Mouse (Mus musculus) adrenal gland, adult 2 months (tissue): ENCODE data around the gene Pard3. TPM values are rescaled to one million over a fixed set of nuclear protein-coding genes. Genes with fewer than 3 reads are reported as not detected.
A peak's percentile ranks its signal among the peaks of the same experiment; 100 is the strongest.

ENCODE experiments used
- DNase-seq: peaks from one replicate; pipeline ENCODE4 v3.0.0; 2021
- long read RNA-seq: library from polyadenylated mRNA; stranded (forward); transcript quantifications from one replicate; pipeline ENCODE4 v2.0.0, GENCODE M21; 2021
- polyA plus RNA-seq: library from polyadenylated mRNA; depleted of rRNA; stranded (reverse); fragments of >200 nt; gene quantifications from 2 replicates; pipeline ENCODE4 v1.2.3, GENCODE M21; 2012; rRNA removed
- total RNA-seq, 2 experiments: library from RNA; stranded (reverse); gene quantifications; 2 replicates each; pipeline ENCODE4 v1.2.3; 2021

Pard3 gene
- 10 to 100 TPM; 31.4 to 45.4 TPM for total RNA-seq
- 39.0 and 56.9 TPM in 2 replicates for polyA plus RNA-seq
- long read RNA-seq, full-length matches to known transcripts = 2 of 16 reads
- long read RNA-seq, partial matches to known transcripts = 4 of 16 reads
- long read RNA-seq, other reads (novel, unspliced or antisense) = 10 of 16 reads

DNA sequence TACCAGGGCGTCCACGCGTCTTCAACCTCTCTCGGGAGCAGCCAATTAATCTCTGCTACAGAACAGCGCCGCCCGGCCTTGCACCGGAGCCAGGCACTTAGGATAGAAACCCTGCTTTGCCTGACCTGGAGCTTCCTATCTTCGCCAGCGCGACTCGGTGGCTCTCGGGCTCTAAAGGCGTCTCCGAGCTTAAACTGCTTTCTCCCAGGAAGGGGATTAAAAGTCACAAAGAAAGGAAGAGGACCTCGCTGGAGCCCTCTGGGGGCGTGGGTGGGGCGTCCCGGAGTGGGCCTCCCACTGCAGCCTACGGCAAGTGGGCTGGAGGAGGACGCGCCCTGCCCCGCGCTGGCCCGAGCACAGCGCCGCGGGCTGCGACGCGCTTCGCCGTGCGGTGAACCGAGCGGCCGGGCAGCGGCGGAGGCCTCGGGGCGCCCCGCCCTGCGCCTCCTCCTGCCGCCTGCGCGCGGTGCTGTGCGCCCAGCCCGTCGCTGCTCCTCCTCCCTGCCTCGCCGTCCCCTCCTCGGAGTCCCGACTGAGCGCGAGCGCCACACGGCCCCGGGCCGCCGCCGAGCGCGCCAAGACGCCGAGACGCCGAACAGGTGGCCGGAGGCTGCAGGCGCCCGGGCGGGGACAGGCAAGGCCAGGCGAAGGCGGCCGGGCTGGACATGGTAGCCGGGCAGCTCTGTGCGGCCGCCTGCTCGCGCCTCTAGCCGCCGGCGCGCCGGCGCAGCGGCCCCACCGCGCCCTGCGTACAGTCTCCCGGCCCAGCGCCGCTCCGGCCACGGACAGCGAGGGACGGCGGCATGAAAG, at the start of gene Pard3:
Gene Pard3 (plus strand): TSS at position 343 of the 810 bp plus-strand sequence.
- peak; percentile 92 for DNase-seq

DNA sequence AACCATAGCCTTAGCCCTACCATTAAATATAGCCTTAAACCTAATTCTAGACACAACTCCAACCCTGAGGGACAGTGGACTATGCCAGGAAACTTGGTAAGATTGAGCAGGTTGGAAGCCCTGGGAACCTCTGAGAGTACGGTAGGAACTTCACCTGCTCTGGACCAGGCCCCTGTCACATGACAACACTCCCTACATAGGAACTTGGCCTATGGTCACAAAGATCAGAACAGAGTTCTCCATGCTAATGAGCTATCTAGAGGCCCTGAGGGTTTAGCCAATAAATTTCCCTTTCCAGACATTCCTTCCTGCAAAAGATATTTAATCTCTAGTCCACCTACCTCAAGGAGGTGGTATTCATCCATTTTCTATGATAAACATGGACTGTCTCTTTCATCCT, 41.9 kb upstream of the Pard3 start:
- DNase-seq = no peak

DNA sequence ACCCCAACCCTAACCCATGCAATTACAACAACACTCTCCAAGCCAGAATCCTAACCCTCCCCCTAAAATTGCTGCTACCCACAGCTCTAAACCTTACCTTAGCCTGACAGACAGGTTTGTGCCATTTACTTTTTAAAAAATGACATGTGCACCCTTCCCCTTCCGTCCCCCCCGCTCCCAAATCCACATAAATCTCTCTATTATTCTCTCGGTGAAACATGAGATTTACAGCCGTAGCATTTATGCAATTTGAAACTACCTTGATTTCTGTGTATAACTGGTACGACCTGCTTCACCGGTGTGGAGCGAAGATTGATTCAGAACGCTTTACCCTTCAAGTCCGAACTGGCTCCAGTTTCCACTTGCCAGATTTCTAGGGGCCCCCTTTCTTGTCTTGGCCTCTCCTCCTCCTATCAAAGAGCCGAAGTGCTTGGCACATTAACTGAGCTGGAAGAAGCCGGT, 38.4 kb upstream of the Pard3 start:
- no peak for DNase-seq

DNA sequence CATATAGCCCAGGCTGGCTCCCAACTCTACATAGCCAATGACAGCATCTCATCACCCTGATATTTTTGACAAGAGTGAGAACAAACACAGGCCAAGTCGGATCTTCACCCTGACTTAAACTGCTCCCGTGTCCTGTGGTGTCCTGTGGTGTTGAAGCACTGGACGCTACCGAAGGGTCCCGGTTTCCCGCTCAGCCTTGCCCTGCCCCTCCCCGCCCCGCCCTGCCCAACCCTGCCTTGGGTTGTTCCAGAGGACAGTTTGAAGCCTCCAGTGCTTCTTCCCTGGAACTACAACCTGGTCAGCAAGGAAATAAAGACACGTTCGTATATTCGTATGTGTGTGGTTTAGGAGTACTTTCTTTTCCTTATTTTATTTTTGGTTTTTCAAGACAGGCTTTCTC, 37.9 kb upstream of the Pard3 start:
- DNase-seq = no peak

DNA sequence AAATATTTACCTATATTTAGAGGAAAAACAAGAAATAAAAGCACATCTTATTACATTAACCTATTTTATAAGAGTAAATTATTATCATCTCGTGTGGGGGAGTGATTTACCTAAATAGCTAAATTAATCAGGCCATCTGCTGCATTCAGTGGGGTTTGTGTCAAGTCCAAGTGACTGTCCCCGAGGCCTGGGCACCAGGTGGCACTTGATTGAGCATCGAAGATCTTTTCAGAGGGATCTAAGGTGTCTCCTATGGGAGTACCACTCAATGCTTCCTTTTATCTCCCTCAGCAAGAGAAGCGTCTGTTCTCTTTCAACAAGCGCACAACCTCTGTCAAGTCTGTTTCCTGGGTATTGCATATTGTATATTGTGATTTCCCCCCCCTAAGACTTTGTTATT, 32.2 kb upstream of the Pard3 start:
- no peak for DNase-seq

DNA sequence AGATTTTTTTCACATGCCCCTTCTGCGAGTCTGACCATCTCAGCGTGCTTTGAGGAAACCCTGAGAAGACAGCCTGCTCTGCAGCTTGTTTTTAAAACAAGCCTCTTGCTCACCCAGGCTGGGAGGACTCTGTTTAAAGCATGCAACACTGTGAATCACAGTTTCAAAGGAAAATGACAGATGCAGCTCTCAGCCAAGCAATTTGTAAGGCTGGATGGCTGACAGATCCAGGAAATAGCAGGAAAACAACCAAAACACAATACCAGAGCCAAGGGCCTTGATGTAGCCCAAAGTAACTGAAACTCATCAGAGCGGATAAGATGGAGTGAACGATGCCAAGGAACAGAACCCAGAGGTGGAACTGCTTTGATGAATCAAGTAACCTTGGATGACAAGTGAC, 24.8 kb upstream of the Pard3 start:
- no peak for DNase-seq

DNA sequence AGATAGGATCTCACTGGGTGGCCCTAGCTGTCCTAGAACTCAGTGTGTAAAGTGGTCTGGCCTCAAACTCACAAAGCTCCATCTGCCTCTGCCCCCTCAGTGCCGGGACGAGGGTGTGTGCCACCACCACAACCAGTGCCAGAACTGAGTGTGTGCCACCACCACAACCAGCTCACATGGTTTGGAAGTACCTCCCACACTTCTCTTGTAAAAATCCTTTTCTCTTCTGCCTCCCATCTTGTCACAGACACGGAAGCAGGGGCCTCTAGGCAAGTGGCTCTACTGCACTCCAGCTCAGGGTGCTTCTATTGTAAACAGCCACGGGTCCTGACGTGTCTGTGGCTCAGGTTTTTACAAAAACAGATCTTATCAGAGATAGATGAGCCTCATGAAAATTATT, 13.7 kb upstream of the Pard3 start:
- no peak for DNase-seq

DNA sequence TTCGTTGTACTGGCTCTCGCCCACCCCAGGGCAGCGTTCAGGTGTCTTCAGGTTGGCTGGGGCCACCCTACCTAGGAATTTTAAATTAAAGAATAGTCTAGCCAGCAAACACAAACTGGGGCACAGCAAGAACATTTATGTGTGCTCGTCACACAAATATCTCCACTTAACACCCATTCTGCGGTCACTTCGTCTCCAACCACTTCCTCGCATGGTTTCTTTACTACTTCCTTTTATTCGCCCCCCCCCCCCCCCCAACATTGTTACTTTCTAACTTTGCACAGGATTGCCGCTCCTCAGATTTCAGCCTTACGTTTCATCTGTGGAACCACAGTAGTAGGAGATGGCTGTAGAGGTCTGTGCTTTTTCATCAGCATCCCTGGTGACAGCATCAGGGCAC, 11.6 kb upstream of the Pard3 start:
- no peak for DNase-seq

DNA sequence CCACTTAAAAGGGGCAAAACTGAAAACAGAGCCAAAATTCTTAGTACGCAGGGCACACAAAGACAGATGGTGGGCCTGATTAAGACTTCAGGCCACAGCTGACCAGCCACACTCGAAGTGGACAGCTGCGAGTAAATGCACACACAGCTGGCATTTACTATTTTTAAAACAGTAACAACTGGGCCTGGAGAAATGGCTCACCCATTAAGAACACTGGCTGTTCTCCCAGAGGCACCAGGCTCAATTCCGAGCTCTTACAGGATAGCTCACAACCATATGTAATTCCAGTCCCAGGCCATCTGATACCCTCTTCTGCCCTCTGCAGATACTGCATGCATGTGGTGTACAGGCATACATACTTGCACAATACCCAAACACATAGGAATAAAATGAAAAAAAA, 8.6 kb upstream of the Pard3 start:
- DNase-seq = no peak

DNA sequence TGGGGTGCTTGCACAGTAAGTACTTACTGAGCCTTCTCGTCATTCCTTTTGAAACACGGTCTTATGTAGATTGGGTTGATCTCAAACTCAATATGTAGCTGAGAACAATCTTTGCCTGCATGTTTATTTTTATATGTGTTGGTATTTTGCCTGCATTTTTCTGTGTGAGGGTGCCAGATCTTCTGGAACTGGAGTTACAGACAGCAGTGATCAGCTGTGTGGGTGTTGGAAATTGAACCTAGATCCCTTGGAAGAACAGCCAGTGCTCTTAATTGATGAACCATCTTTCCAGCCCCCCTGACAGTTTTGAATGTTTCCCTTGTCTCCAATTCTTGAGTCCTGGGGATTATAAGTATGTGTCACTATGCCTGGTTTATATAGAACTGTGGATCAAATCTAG, 4.9 kb upstream of the Pard3 start:
- DNase-seq = no peak

DNA sequence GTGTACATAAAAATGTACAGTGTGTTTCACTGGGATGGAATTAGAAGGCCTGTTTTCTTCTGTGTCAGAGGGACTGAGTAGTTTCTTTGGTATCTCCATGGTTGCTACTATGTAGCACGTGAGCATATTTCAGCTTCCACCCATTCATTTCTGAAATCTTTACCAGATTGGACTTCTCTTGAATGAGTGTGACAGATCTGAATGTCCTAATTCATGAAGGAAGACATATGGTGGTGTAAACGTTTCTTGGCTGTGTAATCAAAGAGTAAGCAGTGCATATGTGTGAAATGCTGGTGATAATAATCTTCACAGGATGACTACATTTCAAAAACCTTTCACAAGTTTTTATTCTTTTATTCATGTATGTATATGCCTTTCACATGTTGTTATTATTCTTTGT, 3.9 kb upstream of the Pard3 start:
- DNase-seq = no peak

DNA sequence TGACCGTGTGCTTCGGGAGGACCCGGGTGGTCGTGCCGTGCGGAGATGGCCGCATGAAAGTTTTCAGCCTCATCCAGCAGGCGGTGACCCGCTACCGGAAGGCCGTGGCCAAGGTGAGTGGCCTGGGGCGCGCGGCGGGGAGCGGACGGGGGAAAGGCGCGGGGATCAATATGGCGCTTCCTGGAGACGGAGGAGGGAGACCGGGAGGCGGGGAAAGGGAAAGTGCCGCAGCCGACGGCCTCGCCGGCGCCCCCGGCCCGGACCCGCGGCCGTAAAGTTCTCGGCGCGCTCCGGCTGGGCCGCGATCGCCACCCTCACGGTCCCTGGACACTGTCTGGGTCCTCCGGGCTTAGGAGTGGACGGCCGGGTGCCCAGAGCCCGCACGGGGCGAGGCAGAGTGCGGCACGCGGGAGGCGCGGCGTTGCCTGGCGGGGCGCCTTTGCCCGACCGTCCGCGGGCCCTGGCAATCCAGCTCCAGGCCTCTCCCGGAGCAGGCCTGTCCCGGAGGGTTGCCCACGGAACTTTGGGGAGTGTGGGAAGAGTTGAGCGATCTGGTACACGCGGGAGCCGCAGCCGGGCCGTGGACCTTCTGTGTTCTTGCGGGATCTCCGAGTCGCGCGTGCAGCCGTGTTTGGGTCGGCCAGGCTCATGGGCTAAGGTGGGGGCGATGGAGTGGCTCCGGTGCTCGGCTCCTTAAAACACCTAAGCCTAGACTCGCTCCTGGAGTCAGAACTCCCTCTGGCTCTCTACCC, 844 bp downstream of the Pard3 start:
- peak; percentile 87 for DNase-seq

DNA sequence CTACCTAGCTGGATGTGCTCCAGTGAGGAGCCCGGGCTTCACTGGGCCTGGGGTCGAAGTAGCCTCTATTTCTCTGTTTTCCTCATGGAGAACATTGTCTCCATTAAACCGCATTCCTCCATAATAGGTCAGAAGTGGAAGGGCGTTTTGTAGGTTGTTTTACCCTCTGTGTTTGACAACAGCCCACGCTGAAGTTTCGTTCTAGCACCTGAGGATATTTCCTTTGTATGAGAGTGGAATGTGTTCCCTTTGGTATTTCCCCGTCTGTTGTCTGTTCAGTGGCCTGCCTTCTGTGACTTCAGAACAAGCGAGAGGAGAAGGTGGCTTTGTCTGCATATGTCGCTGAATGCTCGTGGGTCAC, 1.4 kb downstream of the Pard3 start:
- no peak for DNase-seq

DNA sequence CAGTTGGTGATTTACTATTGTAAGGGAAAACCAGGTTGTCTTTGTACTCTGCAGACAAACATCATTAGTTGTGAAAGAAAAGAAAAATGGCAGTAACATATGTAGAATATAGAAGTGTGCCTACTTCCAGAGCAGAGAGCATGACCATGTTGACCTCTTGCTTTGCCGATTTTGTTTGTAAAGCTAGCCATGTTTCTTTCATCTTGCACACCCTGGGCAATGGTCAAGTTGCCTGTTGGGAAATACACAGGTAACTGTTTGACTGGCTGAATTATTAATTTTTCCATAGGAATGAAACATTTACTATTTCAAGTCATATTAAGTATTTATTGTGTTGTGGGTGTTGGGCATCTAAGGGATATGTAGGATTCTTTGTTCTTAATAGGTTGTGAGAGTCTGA, 2.1 kb downstream of the Pard3 start:
- DNase-seq = no peak

DNA sequence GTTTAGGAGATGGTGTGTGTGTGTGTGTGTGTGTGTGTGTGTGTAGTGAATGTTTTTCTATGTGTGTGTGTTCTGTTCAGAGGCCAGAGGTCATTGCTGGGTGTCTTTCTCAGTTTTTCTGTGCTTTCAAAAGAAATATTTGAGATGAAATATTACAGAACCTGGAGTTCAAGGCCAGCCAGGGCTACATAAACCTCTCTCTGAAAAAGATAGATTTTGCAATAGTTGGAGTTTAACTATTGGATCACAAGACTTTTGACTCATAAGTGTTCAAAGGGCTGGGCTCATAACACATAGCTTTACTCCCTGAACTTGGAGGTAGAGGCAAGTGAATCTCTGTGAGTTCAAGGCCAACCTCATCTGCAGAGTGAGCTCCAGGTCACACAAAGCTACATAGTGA, 2.8 kb downstream of the Pard3 start:
- peak; percentile 41 for DNase-seq

DNA sequence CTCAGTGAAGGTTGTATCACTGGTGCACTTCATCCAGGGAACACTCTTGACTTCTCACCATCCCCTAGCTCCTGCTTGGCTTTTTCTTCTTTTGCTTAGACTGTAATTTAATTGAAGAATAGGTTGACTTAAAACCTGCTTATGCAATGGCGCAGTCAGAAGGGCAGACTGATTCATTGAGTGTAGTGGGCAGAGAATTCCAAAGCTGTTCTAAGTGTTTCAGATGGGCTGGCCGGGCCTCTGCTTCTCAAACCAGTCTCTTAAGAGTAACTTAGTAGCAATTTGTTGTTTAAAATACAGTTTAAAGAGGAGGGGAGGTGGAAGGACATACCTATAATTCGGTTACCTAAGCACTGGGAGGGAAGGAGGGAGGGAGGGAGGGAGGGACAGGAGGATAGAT, 5.0 kb downstream of the Pard3 start:
- DNase-seq = no peak

DNA sequence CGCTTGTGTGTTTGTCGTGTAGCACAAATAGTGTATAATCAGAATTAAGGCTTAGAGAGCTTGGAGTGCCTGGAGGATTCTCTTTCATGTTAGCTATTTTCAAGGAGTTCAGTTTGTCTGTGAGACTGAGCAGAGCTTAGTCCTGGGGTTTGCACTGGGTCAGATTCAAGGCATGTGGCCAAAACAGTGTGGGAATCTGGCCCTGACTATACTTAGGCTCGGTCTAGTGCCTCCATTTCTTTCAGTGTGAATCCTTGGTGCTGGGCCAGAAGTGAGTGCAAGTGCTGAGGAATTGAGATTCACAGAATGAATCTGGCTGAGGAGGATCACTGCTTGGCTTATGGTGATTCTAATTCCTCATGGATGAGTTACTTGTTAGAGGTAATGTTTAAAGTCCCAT, 6.5 kb downstream of the Pard3 start:
- peak; percentile 61 for DNase-seq

DNA sequence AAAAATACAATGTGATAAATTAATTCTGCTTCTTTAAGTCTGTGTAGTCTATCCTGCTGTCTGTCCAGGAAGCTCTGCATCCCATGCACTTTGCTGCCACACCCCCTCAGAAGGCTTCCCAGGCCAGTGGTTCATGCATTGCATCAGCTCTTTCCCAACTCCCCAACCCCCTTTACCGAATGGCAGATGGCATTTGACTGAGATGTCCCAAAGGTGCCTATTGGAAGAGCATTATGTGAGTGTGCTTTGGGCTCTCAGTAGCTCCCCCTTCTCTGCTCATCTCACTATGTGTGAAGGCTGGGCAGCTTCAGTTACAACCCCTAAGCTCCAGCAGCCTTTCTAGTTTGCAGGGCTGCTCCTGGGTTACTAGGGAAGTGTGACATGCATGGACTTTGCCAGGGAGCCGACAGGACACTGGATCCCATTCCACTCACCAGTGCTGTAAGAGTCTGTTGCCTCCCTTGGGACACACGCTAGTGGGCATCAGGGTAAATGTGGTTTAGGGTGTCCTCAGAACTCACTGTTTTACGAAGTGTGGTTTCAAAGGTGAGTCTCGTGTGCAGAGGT, 9.4 kb downstream of the Pard3 start:
- no peak for DNase-seq

DNA sequence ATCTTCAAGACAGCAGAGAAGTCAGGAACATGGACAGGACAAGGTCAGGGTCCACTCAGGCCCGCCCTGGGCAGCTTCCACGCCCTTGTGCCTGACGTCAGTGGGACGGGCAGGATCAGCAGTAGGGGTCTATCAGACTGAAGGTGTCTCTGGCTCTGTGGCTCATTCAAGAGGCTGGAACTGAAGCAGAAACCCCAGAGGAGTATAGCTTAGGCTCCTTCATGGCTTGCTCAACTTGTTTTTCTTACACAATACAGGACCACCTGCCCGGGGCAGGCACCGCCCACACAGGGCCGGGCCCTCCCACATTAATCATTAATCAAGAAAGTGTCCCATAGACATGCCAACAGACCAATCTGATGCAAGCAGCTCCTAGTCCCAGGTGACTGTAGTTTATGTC, 12.8 kb downstream of the Pard3 start:
- DNase-seq = peak; percentile 32

DNA sequence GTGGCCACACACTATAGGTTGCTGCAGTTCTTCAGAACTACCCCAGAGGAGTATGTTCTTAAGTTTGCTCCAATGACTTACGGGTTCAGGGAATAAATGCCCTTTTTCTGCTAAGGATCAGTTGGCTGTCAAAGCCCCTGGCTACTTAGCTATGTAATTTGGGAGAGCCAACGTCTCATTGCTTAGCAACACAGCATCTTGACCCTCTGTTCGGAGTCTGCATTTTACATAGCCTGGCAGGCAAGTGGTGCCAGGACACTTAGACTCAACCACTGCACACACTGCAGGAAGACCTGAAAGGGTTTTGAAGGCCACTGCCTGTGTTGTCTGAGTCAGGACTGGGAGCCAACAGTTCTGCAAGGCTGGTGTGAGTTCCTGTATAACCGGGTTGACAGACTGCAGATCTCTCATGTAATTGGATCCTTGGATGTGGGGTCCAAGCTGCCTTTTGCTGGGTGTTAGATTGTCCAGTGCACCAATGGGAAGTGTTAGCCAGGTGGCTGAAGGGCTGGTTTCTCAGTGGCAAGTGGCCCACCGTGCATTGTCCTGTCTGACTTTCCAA, 15.6 kb downstream of the Pard3 start:
- DNase-seq = peak; percentile 42

DNA sequence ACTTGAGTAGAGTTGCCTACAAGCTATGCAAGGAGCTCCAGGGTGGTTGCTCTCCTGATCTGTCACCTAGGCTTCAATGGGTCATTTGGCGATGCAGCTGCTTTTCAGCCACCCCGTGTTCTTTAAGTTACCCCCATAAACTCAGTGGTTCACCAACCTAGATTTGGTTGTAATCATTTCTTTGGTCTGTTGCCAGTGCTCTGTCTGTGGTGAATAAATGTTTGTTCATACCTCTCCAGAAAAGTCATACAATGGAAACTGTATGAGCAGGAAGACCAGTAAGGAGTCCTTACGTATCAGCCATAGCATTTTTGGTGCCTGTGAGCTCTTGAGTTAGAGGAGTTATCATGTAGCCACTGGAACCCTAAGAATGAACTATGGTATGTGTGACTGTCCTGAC, 17.6 kb downstream of the Pard3 start:
- DNase-seq = no peak

DNA sequence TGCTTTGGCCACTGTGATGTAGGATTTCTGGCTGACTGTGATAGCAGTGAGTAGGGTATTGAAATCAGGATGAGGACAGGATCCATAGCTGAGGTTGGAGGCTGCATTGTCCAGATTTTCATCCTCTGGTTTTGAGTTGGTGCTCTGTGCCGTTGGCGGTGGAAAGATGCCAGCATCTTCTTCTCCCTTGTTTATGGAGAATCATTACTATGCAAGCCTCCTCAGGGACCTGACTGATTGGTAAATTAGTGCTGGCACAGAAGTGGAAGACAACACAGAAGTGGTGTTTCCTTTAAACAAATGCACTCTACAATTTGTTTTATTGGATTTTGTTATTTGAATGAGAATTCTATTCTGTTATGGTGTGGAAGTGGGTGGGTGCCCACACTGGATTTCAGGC, 18.8 kb downstream of the Pard3 start:
- DNase-seq = no peak

DNA sequence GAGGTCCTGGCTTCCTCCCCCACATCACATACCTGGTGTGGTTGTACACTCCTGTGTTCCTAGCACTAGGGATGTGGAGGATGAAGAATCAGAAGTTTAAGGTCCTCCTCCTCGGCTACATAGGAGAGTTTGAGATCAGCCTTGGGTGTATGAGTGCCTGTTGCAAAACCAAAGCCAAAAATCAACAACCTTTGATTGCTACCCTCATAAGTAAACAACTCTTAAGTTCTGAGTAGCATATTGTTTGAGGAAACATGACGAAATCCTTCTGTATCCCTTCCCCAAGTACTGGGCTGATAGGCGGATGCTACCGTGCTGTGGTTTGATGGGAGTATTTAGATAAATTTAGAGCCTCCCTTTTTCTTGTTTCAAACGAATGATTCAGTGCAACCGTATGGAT, 20.9 kb downstream of the Pard3 start:
- no peak for DNase-seq
